Mouse (Mus musculus) megakaryocyte-erythroid progenitor cell, adult 5-6 weeks (primary cell): Measurements from ENCODE around the gene Mad2l2. TPM values are rescaled to one million over a fixed set of nuclear protein-coding genes. Genes with fewer than 3 reads are reported as not detected.

ENCODE experiments used
- ATAC-seq: replicated peaks from 2 replicates; pipeline ENCODE4 v1.8.0; 2016; ENCODE audit warnings: mild to moderate bottlenecking, inconsistent platforms; ENCODE audit not compliant: severe bottlenecking, poor library complexity, low FRiP score, low TSS enrichment
- total RNA-seq, 2 experiments: library from RNA; stranded (forward) in 1 of 2; stranded (reverse) in 1 of 2; fragments of 200-1000, 215-1000 nt in 1 of 2; fragments of >200 nt in 1 of 2; fragmentation: Nextera tagmentation in 1 of 2; gene quantifications; 2 replicates each; pipeline ENCODE4 v1.2.3; 2014 to 2017

The Mad2l2 gene
- total RNA-seq, 2 experiments from 2014 or later, result 10.9 to 28.9 TPM

- no peak for ATAC-seq
These were observed 4.8 kb downstream of the Mad2l2 start for GRCm38 (mm10) chr4:148134988-148135387.

GRCm38 (mm10) chr4:148137503-148137902 lies 7.3 kb downstream of the Mad2l2 start:
- ATAC-seq, result no peak

GRCm38 (mm10) chr4:148139767-148140097 lies 9.5 kb downstream of the Mad2l2 start:
- peak; percentile 48 for ATAC-seq

- peak; percentile 95 for ATAC-seq
These were observed 10.2 kb downstream of the Mad2l2 start for GRCm38 (mm10) chr4:148140098-148141011.

GRCm38 (mm10) chr4:148143721-148144120 lies 13.5 kb downstream of the Mad2l2 start:
- no peak for ATAC-seq

- ATAC-seq, result no peak
These were observed 17.5 kb downstream of the Mad2l2 start for GRCm38 (mm10) chr4:148147714-148148113.

GRCm38 (mm10) chr4:148149540-148149939 lies 19.4 kb downstream of the Mad2l2 start:
- ATAC-seq, result no peak

GRCm38 (mm10) chr4:148150242-148150641 lies 20.1 kb downstream of the Mad2l2 start:
- ATAC-seq, result no peak

GRCm38 (mm10) chr4:148150953-148151266 lies 20.7 kb downstream of the Mad2l2 start:
- ATAC-seq, result no peak

- ATAC-seq, result peak; percentile 95
These were observed 21.3 kb downstream of the Mad2l2 start, which contains the start of gene Fbxo6 for GRCm38 (mm10) chr4:148151267-148152168. Gene Fbxo6 (minus strand): TSS chr4:148152140.

GRCm38 (mm10) chr4:148152547-148152946 lies 22.4 kb downstream of the Mad2l2 start:
- no peak for ATAC-seq

- no peak for ATAC-seq
These were observed 23.8 kb downstream of the Mad2l2 start for GRCm38 (mm10) chr4:148154006-148154405.

GRCm38 (mm10) chr4:148154982-148155381 lies 24.8 kb downstream of the Mad2l2 start:
- ATAC-seq, result no peak

- ATAC-seq, result no peak
These were observed 28.5 kb downstream of the Mad2l2 start for GRCm38 (mm10) chr4:148158436-148159348.

GRCm38 (mm10) chr4:148159544-148160435 lies 29.6 kb downstream of the Mad2l2 start:
- peak; percentile 81 for ATAC-seq

- no peak for ATAC-seq
These were observed 30.5 kb downstream of the Mad2l2 start, which contains the start of the genes Fbxo44 and Fbxo2 for GRCm38 (mm10) chr4:148160436-148161390. Gene Fbxo44 (minus strand): TSS chr4:148160482. Gene Fbxo2 (plus strand): TSS chr4:148160621.

- peak; percentile 73 for ATAC-seq
These were observed 33.8 kb downstream of the Mad2l2 start for GRCm38 (mm10) chr4:148164002-148164439.
